Mouse (Mus musculus): Measurements from ENCODE around the gene Cfap65. TPM values are rescaled to one million over a fixed set of nuclear protein-coding genes. Genes with fewer than 3 reads are reported as not detected.
A peak's percentile ranks its signal among the peaks of the same experiment; 100 is the strongest.

Cfap65 gene
- total and polyA plus RNA-seq, 2 experiments, result not detected

DNA sequence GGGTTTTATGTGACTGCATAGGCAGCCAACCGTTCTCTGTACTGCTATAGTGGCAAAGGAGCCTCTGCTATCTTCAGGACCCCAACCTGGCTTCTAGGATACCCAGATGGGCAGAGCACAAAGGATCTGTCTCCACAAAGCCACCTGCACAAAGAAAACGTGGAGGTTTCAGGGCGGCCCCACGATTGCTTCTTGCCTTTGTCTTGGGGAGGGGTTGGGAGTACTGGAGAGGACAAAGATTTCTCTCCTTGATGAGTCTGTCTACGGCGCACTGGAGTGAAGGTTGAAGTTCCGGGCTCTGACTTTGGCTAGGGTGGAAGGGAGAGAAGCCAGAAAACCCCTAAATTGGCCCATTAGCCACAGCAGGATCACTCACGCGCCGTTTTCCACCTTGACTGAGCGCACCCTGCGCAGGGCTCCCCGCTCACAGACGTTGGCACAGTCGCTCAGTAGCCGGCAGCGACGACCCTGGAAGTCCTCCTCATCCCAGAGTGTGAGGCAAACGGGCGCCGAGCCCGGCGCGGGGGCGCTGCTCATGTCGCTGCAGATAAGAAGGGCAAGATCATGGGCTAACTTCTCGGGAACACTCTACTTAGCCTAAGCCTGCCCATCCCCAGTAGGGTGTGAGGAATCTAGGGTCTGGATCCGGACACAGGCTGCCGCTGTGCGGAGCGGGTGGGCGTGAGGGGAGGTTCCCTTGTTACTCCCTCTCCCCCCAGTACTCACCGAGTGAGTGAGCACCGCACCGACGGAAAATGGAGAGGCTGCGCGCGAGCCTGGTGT, 42.9 kb downstream of the Cfap65 start:
- H3K79me2 ChIP-seq (ENCODE audit: control insufficient read depth, insufficient read depth, low read length), result no peaks in the 10 kb centered on the region
- DNase-seq (ENCODE audit: extremely low read depth, low read depth, low spot score), result no peak
- H3K36me3 ChIP-seq (ENCODE audit: control insufficient read depth, insufficient read depth, low read length), result no peaks in the 10 kb centered on the region
- no peak overlapping the region for H3K4me3 ChIP-seq (ENCODE audit: insufficient read depth, low read depth, low read length)
- H3K9ac ChIP-seq (ENCODE audit: low read depth, low read length), result no peak overlapping the region
- no peaks in the 10 kb centered on the region for H3K4me1 ChIP-seq (ENCODE audit: control insufficient read depth, insufficient read depth, low read length)
- TF ChIP-seq POLR2A (IDR thresholded peaks at IDR 0.05; ENCODE audit: extremely low read depth, insufficient read depth, low read length), result no peak
- no peak for TF ChIP-seq CTCF (IDR thresholded peaks at IDR 0.05; ENCODE audit: low read depth, low read length)
- H3K27ac ChIP-seq (replicated peaks; ENCODE audit: insufficient read depth, low read depth, low read length), result no peak overlapping the region
- H3K27me3 ChIP-seq (ENCODE audit: control insufficient read depth, insufficient read depth, low read length), result peaks cover 15% of the 10 kb centered on the region
- 6% methylated on average over 39 of the region's 39 CpGs for WGBS

DNA sequence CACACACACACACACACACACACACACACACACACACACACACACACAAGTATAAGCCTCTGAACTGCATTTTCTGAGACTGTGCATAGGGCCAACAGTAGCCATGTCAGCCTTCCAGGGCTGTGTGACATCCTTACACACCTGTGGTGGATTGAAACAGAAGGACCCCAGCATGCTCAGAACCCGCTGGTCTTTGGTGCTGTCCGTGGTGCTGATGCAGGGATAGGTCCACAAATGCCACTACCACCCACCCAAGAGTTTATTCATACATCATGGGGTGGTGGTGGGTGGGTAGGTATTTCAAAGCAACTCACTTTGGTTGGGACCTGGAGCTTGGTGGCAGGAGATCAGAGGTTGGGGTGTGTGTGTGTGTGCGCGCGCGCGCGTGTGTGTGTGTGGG, 43.9 kb downstream of the Cfap65 start:
- H3K36me3 ChIP-seq (ENCODE audit: control insufficient read depth, insufficient read depth, low read length), result no peaks in the 10 kb centered on the region
- no peak for DNase-seq (ENCODE audit: extremely low read depth, low read depth, low spot score)
- no peak overlapping the region for H3K27ac ChIP-seq (replicated peaks; ENCODE audit: insufficient read depth, low read depth, low read length)
- no peak overlapping the region for H3K9ac ChIP-seq (ENCODE audit: low read depth, low read length)
- 4% methylated on average over 8 of the region's 8 CpGs for WGBS
- no peaks in the 10 kb centered on the region for H3K4me1 ChIP-seq (ENCODE audit: control insufficient read depth, insufficient read depth, low read length)
- H3K79me2 ChIP-seq (ENCODE audit: control insufficient read depth, insufficient read depth, low read length), result no peaks in the 10 kb centered on the region
- peaks cover 15% of the 10 kb centered on the region for H3K27me3 ChIP-seq (ENCODE audit: control insufficient read depth, insufficient read depth, low read length)
- no peak overlapping the region for H3K4me3 ChIP-seq (ENCODE audit: insufficient read depth, low read depth, low read length)
- TF ChIP-seq CTCF (IDR thresholded peaks at IDR 0.05; ENCODE audit: low read depth, low read length) (no peak), POLR2A (IDR thresholded peaks at IDR 0.05; ENCODE audit: extremely low read depth, insufficient read depth, low read length) (no peak)

DNA sequence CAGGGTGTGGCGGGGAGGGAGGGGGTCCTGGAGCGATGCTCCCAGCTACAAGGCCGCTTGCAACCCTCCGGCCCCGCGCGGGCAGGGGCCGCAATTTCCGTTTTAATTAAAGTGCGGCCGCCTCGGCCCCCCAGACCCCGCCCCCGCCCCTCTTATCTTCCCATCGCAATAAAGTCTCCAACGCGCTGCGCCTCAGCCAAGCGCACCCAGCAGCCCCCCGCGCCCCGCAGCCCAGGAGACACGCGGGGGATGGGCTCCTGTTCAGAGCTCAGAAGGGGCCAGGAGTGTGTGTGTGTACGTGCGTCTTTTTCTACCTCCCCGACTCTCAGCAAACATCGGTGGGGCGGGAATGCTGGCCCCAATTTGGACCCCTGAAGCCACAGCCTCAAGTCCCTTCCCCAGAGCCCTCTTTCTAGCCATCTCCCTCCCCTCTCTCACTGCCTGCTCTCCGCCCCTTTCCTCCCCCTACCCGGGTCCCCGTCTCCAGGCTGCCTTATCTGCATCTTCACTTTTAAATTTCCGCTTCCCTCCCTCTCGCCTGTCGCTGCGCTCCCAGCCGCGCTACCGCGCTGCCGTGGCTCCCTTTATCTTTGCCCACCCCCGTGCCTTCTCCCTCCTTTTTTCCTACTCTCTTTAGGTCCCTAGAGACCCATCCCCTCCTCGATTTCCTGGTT, 49.9 kb downstream of the Cfap65 start, which contains the start of gene Fev:
Gene Fev (minus strand): TSS at position 51 of the 674 bp plus-strand sequence.
- no peak within 1 kb of the TSS for H3K27ac ChIP-seq (replicated peaks; ENCODE audit: insufficient read depth, low read depth, low read length)
- H3K4me1 ChIP-seq (ENCODE audit: control insufficient read depth, insufficient read depth, low read length), result no peaks in the 10 kb centered on the region
- no peaks in the 10 kb centered on the region for H3K79me2 ChIP-seq (ENCODE audit: control insufficient read depth, insufficient read depth, low read length)
- DNase-seq (ENCODE audit: extremely low read depth, low read depth, low spot score), result no peak
- peak within 1 kb of the TSS; percentile 49 for H3K4me3 ChIP-seq (ENCODE audit: insufficient read depth, low read depth, low read length)
- TF ChIP-seq POLR2A (IDR thresholded peaks at IDR 0.05; ENCODE audit: extremely low read depth, insufficient read depth, low read length) (no peak), CTCF (IDR thresholded peaks at IDR 0.05; ENCODE audit: low read depth, low read length) (no peak)
- 3% methylated on average over 41 of the region's 43 CpGs for WGBS
- H3K36me3 ChIP-seq (ENCODE audit: control insufficient read depth, insufficient read depth, low read length), result no peaks in the 10 kb centered on the region
- no peak within 1 kb of the TSS for H3K9ac ChIP-seq (ENCODE audit: low read depth, low read length)
- peaks cover 35% of the 10 kb centered on the region for H3K27me3 ChIP-seq (ENCODE audit: control insufficient read depth, insufficient read depth, low read length)

DNA sequence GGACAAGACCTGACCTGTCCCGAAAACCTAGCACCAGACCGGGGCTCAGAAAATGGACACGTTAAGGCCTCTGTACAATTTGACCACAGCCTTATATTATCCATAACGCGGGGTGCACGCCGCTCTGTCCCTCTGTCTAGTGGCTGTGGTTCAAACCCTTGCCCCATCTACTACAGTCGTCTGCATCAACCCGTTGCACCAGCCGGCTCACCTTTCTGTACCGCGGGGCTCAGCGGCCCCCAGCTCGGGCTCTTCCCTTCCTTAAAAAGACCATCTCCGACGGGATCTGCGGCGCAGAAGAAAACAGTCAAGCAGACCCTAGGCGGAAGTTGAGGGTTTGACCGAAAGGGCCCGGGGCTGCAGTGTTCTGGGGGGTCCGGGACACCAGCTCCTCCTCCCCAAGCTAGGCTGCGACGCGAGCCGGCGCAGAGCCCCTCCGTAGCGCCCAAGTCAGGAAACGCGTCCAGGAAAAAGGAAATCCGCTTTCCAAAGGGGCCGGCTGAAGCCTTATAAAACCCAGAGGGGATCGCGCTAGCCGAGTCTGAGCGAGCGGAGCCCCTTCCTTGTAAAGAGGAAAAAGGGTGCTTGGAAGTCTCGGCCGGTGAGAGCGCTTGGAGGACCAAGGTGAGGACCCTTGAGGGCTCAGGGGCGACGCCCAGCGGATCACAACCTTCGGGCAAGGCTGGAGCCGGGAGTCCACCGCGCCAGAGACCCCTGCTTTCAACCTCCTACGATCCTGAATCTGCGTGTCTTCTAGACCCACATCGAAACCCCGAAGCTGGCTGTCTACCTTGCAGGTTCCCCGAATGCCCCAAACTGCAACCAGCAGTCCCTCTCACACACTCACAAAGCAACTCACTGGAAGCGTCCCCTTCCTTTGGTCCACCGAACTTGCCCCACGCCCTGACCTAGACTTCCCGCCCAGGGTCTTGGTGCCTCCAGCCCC, 50.9 kb downstream of the Cfap65 start:
- Histone ChIP-seq H3K4me3 (ENCODE audit: insufficient read depth, low read depth, low read length) (peak overlapping the region; percentile 49), H3K4me1 (ENCODE audit: control insufficient read depth, insufficient read depth, low read length) (no peaks in the 10 kb centered on the region), H3K27ac (replicated peaks; ENCODE audit: insufficient read depth, low read depth, low read length) (no peak overlapping the region), H3K9ac (ENCODE audit: low read depth, low read length) (no peak overlapping the region), H3K27me3 (ENCODE audit: control insufficient read depth, insufficient read depth, low read length) (peaks cover 31% of the 10 kb centered on the region), H3K79me2 (ENCODE audit: control insufficient read depth, insufficient read depth, low read length) (no peaks in the 10 kb centered on the region), H3K36me3 (ENCODE audit: control insufficient read depth, insufficient read depth, low read length) (no peaks in the 10 kb centered on the region)
- no peak for DNase-seq (ENCODE audit: extremely low read depth, low read depth, low spot score)
- TF ChIP-seq CTCF (IDR thresholded peaks at IDR 0.05; ENCODE audit: low read depth, low read length) (no peak), POLR2A (IDR thresholded peaks at IDR 0.05; ENCODE audit: extremely low read depth, insufficient read depth, low read length) (no peak)
- WGBS, result 3% methylated on average over 57 of the region's 57 CpGs

DNA sequence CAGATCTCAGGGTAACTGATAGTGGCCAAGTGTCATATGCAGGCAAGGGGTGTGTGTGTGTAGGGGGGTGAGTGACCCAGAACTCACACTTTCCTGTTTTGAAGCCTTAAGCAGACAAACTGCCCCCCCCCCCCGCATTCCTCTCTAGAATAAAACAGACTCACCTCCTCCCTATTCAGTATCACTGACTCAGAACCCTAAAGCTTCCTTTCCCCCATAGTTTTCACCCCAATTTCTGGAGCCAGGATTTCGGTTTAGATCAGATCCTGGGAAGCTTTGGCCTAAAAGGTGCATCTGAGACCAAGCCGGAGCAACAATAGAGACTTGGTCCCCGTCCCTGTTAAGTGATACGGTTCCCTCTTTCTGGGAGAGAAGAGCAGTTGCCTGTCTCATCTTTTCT, 52.0 kb downstream of the Cfap65 start:
- Histone ChIP-seq H3K4me1 (ENCODE audit: control insufficient read depth, insufficient read depth, low read length) (no peaks in the 10 kb centered on the region), H3K36me3 (ENCODE audit: control insufficient read depth, insufficient read depth, low read length) (no peaks in the 10 kb centered on the region), H3K79me2 (ENCODE audit: control insufficient read depth, insufficient read depth, low read length) (no peaks in the 10 kb centered on the region), H3K4me3 (ENCODE audit: insufficient read depth, low read depth, low read length) (no peak overlapping the region), H3K27me3 (ENCODE audit: control insufficient read depth, insufficient read depth, low read length) (peaks cover 31% of the 10 kb centered on the region), H3K9ac (ENCODE audit: low read depth, low read length) (no peak overlapping the region), H3K27ac (replicated peaks; ENCODE audit: insufficient read depth, low read depth, low read length) (no peak overlapping the region)
- TF ChIP-seq POLR2A (IDR thresholded peaks at IDR 0.05; ENCODE audit: extremely low read depth, insufficient read depth, low read length), result no peak
- TF ChIP-seq CTCF (IDR thresholded peaks at IDR 0.05; ENCODE audit: low read depth, low read length), result no peak
- WGBS, result 24% methylated on average over 5 of the region's 5 CpGs
- DNase-seq (ENCODE audit: extremely low read depth, low read depth, low spot score), result no peak
